Mouse (Mus musculus) heart, adult 9 months (tissue): ENCODE measurements around the gene Ttc38.
"Not testable (repeated sequence)": the region's sequence is repeated elsewhere in the genome, so short reads cannot be mapped to it uniquely, and the experiment has no call there.

Experiments
- DNase-seq, 2 experiments: peaks; one replicate each; pipeline ENCODE4 v3.0.0; 2022; ENCODE audit warnings: low spot score in 2 of 2

Gene Ttc38

DNA sequence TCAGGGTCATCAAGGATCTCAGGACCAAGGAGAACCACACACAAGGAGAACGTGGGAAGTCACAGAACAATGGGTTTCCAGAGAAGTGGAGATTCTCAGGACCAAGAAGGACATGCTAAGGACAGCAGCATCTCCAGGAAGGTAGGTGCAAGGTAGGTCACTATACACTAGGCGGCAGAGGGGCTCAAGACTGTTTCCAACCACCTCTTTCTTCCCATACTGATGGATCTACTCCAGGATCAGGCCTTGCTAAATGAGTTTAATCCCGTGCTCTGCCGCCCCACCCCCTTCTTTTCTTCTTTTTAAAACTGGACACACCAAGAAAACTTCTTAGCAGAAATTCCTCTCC, 10.1 kb upstream of the Ttc38 start:
- no peak for DNase-seq

DNA sequence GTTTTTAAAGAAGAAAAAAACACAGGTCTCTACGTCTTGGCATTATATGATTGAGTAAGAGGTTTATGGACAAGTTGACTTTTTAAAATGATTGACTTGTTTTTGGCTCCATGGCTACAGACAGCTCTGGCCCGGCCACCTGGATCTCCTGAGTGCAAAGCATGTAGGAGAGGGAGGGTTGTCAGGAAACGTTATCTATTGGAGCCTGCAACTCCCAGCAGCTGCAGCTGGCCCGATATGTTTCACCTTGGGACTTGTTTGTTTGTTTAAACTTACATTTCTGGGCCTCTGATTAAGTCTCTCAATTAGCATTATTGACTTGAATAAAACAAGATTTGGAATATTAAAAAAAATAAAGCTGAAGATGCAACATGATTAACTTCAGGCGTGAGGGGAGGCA, 5.4 kb upstream of the Ttc38 start:
- DNase-seq: no peak

DNA sequence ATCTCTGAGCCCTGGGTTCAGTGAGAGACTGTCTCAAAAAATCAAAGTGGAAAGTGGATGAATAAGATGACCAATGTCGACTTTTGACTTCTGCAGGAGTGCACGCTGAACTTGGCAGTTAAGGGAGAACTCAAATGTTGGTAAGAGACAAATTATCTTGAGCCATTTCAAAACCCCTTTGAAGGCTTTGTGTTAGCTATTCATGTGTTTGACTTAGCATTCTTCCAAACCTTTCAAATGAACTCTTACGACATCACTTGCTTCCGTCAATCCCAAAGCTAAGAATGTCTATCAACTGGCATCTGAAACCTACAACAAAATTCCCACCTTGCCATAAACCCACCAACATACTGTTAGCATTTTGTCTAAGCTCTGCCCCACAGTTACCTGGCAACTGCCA, 4.0 kb upstream of the Ttc38 start:
- no peak for DNase-seq

DNA sequence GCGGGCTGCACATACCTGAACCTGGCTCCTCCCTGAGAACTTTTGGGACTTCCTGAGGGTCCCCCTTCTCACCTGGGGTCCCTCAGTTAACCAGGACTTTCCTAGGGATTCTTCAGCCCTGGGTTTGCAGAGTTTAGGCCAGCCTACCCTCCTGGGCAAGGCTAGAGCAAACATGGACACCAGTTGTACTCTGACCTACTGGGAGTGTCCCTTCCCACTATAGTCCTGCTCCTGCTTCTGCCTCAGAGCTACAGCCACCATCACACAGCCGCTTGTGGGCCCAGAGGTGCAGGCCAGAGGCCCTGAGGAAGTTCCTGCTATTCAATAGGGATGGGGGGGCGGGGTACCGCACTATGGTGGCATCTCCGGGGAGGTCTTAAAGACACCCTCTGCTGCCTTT, 2.6 kb upstream of the Ttc38 start:
- no peak for DNase-seq

DNA sequence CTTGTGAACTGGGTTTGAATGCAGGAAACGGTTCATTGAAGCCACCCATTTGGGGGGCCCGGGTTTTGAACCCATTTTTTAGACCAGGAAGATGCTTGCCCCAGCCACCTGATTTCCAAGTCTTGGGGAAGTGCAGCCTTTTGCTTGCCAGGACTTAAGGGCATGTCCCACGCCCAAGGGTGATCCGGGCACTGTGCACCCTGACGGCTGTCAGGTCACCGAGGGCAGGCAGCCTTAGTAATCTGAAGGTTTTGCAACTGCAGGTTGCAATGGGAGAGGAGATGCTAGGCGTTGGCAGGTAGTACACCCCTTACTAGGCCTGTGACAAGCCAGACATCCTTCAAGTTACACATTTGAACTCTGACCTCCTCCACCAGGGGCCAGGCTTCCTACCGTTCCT, 493 bp downstream of the Ttc38 start:
- no peak for DNase-seq

DNA sequence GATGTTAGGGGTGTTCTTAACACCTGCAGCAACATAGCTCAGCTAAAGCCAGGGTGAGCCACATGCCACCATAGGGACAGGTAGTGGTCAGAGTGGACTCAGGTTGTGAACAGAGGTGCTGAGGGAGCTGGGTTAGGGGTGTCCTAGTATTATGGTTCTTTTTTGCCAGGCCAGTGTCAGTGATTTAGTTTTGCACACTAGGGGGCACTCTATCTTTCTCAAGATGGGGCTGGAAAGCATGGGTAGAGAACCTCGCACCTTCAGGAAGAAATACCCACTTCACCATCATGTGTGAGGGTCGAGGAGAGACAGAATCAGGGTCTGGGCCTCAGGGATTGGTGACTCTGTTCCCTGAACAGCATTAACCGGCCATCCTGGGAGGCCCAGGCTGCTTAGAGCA, 3.2 kb downstream of the Ttc38 start:
- no peak for DNase-seq

DNA sequence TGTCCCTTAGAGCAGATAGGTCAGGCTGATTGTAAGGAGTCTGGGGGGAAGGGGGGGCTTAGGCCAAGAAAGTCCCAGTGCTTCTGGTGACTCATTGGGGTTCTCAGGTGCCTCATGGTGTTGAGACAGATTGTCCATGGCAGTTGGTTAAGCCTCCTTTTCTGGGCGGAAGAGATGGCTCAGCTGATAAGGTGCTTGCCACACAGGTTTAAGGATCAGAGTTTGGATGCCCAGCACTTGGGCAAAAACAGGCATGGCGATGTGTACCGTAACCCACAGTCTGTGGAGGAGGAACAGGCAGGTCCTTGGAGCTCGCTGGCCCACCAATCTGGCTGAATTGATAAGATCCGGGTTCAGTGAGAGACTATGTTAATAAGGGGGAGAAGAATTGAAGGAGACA, 4.8 kb downstream of the Ttc38 start:
- no peak for DNase-seq

DNA sequence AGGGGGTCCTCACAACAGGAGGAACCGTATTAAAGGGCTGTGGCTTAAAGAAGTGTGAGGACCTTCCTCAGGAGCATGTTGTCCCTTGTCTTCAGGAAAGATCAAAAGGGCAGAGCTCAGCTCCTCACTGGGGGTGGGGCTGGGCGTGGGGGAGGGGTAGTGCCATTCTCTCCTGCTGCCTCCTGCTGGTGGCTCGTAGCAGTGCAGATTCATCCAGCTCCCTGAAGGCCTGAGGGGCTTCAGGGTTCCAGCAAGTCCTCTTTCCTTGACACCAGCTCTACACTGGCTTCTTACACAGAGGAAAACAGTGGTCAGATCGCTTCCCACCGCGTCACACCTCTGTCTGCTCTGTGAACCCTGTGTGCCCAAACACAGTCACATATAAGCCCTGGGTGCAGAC, 8.9 kb downstream of the Ttc38 start:
- no peak for DNase-seq

DNA sequence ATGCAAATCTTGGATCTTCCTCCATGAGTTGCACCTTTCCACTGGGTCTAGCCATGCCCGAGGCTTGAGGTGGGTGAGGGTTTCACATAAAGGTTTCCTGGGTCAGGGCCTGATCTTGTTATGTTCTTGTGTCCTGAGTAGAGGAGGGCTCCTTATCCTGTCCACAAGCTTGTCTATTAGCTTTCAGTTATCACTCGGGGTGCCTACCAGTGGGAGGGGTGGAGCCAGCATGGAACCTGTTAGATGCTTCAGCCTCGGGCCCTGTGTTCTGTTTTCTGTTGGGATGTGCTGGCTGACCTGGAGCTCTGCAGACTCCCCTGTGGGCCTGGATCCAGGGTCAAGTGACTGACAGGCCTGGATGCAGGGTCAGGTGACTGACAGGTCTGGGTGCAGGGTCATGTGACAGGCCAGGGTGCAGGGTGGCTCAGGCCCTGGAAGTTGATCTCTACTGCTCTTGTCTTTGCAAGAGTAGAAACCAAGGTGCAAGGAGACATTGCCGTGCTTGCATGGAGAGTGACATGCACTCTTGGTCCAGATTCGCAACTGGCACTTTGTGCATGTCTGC, 9.8 kb downstream of the Ttc38 start:
- no peak for DNase-seq

DNA sequence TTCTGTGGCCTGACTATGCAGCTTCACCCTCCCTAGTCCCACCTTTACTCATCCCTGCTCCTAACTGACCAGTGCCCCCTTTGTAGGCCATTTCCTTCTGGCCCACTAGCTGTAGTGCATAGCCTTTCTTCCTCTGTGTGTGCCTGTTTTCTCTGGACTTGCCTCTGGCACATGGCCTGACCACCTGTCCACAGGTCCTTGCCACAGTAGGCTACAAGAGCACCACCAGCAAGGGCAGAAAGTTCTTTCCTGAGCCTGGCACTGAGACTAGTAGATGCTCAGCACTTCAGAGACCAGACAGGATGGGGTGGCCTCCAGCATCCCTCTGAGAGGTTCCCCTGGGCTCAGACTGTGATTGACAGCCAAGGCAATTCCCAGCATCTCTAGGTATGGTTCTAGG, 13.0 kb downstream of the Ttc38 start:
- no peak for DNase-seq

DNA sequence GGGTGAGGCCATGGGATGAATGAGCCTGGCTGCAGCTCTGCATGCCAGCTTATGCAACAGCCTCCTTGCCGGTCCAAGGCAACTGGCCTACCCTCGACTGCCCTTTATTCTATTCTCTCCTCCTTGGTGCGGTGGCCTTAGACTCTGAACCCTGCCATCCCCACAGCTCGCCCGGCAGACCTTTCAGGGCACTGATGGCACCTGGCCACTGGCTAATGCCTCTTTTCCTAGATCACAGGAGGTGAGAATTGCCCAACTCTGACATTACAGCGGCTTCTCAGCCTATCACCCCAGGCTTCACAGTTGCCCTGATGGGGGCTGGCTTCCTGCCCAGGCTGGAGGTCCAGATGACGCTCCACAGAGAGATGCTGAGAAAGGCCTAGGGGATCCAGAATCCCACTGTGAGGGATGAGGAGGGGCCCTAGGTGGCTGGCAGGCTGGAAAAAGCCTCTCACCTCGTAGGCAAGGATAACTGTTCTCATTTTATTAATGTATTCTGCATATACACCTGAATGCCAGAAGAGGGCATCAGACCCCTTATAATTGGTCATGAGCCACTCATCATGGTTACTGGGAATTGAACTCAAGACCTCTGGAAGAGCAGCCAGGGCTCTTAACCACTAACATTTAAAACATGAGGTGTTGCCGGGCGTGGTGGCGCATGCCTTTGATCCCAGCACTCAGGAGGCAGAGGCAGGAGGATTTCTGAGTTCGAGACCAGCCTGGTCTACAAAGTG, 19.7 kb downstream of the Ttc38 start:
- no peak for DNase-seq

DNA sequence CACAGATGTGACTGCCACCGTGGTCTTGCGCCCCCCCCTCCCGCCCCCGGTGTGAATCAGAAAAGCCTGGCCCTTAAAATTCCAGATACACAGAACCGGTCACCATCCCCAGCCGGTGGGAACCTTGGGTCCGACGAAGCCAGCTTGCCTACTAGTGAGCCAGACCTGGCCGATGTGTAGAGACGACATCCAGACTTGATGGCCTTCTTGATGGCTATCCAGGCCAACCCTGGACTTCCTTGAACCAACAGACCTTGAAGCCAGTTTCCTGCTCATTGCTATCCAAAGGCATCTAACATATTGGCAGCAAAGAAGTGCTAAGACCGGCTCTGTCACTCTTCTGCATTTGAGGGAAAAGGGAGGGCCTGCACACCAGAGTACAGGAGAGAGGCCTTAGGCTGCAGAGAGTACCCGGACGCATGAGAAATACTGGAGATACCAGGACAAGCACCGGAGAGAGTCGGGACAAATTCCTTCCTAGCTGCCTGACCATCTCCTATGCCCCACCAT, 26.9 kb downstream of the Ttc38 start:
- no peak for DNase-seq

DNA sequence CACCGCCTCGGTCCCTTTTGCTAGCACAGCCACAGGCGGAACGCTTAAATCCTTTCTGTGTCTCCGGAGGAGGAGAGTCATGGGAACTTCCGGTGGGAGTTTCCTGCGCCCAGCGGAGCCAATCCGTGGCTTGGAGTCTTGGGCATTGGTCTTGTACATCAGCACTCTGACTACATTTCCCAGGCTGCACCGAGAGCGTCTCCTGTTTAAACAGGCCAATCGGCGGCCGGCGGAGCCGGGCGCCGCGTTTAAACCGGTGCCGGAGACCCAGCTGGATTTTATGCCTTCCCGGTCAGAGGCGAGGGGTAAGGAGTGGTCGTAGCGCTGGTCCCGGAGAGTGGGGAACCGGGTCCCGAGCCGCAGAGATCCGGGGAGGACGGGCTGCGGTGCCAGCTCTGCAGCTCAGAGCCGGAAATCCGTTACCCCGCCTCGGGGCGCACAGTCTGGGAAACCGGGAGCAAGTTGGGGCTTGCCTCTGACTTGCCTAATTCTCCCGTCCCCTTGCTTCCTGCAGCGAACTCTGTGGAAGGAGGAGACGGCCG, 27.5 kb downstream of the Ttc38 start, which contains the start of gene Gtse1:
Gtse1 (plus strand) TSS at position 256 of the 542 bp plus-strand sequence.
- DNase-seq: peak; percentile 95 to 96

DNA sequence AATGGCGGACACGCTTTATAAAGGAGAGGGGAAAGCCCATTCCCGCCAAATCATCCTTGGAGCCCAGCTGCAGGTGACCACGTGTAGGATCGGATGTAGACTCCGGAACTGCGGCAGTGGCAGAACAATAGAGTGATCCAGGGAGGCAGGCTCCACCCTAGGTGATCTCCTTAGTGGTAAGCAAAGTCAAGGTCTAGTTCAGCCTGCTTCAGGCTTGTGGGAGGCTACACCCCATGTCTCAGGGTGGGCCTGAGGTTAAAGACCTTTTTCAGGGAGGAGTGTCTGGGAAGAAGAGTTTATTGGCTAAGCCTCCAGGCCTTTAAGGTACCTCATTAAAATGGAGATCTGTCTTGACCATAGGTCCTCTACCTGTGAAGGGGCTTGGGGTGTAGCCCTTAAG, 33.8 kb downstream of the Ttc38 start:
- not testable (repeated sequence) for DNase-seq

DNA sequence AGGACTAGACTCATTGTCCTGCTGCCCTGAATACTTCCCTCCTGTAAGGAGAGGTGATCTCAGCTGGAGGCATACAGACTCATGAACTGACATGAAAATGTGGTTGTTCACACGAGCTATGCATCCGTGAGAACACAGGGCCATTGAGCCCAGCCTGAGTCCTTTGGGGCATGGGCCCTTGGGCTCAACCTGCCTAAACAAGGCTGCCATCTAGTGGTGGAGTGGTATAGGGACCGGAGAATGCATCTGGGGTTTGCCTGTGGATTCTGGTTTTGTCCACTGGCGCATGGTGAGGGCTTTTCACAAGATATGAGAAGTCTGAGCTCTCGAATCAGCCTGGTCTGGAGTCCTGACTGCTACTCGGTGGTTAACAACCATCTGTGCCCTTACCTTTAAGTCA, 35.6 kb downstream of the Ttc38 start:
- DNase-seq: peak; percentile 40 to 63

DNA sequence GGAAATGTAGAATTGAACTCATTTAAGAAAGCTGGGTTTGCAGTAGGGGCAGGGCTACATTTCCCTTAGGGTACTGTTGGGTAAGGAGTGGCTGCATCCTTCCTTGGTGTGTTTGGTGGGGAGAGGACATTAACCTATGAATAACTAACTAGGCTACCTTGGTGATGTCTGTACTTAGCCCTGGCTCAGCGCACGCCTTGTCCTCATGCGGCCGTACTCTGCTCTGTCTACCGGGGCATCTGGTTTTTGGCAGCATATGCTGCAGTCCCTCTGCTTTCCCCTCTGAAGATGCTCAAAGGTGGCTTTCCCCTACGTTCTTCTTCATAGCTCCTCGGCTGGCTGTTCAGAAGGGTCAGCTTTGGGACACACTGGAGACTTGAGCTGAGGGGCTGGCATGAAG, 45.2 kb downstream of the Ttc38 start:
- no peak for DNase-seq

DNA sequence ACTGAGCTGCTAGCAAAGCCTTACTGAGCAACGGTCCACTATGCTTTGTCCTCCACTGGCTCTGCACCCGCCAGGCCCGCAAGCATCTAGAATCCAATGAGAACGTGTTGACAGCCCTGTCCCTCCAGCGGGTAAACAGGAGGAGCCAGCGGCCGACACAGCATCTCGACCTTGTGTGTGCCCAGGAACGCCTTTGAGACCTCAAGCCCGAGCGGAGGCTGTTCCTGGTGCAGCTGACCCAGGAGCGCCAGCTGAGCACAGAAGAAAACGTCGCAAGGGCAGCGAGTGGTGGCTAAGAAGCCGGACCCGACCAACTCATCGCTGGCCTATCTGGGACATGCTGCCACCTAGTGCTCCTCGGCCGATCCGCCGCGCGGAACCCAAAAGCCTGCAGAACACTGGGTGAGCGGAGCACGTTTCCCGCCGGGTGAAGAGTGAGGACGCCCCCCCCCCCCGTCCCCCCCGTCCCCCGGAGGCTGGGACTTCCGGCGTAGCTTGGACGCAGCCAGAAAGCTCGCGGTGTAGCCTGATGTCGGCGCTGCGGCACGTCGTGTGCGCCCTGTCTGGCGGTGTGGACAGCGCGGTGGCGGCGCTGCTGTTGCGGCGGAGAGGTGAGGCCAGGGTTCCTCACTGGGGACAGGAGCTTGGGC, 46.9 kb downstream of the Ttc38 start, which contains the start of gene Trmu:
Trmu (plus strand) TSS at position 465 of the 650 bp plus-strand sequence.
- DNase-seq: peak; percentile 86 to 89

DNA sequence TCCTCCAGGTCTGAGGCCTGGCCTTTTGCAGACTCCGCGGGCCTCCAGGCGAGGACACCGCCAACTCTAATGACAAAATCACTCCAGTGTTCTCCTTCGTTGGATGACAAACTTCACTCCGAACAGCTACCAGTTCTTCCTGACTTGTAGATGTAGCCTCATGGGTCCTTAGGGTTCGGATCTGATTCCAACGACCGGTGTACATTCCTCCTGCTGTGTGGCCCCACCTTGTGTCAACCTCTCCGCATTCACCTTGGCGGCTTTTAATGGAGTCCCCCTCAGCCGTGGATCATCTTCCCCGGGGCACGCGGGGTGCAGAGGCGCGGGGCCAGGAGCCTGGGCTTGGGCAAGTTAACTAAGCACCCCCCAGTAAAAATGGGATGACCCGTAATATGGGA, 47.4 kb downstream of the Ttc38 start:
- no peak for DNase-seq

DNA sequence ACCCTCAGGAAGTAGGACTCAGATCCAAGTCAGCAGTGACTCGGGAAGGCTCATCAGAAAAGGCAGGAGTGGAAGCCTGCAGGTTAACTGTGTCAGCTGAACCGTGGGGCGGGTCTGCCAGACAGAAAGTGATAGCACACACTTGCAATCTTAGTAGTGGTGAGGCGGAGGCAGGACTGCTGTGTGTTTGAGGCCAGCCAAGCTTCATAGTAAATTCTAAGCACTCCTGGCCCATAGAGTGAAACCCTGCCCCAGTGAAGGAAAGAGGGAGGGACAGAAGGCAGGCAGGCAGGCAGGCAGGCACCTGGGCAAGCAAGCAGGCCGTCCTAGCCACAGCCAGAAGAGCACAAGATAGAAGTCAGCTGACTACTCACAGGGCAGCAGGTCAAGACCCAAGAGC, 53.5 kb downstream of the Ttc38 start:
- DNase-seq: no peak

DNA sequence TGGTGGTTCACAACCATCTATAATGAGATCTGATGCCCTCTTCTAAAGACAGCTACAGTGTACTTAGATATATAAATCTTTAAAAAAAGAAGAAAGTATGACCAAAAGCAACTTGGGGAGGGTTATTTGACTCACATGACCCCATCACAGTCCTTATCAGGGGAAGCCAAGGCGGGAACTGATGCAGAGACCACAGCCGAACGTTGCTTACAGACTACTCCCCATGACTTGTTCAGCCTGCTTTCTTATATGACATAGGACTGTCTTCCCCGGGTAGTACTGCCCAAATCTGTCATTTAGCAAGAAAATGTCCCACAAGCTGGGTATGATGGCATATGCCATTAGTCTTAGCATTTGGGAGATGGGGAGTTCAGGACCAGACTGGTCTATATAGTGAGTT, 57.1 kb downstream of the Ttc38 start:
- no peak for DNase-seq

DNA sequence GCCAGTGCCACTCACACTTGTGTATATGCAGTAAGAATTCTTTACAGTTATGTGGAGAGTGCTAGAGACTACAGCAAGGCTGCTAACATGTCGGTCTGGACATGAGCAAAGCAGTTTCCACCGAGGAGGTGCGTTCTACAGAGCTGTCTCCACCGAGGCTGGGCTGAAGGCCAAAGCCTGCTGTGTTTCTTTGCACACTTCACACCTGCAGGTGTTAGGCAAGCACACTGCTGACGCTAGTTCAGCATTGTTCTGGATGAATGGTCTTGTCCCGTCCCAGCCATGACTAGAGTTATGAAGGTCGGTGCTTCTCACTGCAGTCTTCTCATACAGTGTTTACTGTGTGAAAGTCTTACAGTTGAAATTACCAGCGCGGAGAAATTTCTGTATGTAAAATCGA, 59.9 kb downstream of the Ttc38 start:
- DNase-seq: no peak

DNA sequence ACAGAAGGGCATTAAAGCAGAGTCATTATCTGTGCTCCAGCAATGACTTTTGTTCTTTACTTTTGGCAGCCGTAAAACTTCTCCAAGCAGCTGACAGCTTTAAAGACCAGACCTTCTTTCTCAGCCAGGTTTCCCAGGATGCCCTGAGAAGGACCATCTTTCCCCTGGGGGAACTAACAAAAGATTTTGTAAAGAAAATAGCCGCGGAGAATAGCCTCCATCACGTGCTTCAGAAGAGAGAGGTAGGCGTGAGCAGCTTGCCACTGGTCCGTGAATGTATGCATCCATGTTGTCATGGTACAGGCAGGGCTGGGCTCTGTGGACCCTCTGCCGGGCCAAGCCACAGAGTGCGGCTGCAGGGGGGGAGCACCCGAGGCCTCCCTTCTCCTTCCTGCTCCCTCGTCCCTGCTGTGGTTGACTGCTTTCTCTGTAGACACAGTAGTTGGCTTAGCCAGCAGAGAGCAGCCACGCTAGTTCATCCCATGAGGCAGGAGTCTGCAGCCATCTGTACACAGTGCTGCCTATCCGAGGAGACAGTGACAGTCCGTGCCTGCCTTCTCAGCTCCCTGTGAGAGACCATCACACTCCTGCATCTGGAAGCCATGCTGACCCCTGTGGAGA, 60.5 kb downstream of the Ttc38 start:
- no peak for DNase-seq
